Mouse (Mus musculus) heart, postnatal 25 days (tissue): ENCODE data around the gene Gm13287. TPM values are rescaled to one million over a fixed set of nuclear protein-coding genes. Genes with fewer than 3 reads are reported as not detected.

ENCODE experiments used
- total RNA-seq, 2 experiments: library from RNA; stranded (reverse); gene quantifications; 2 replicates each; pipeline ENCODE4 v1.2.3; 2021

The Gm13287 gene
- total RNA-seq, 2 experiments from 2014 or later = not detected

Other genes with a start within 250 kb of the Gm13287 start
- gene Ifna15, start 245.0 kb upstream of the Gm13287 start, total RNA-seq = not detected
- not detected for gene Ifna14, start 231.5 kb upstream of the Gm13287 start, total RNA-seq
- not detected for gene Ifna9, start 210.9 kb upstream of the Gm13287 start, total RNA-seq
- not detected for gene Ifna12, start 199.9 kb upstream of the Gm13287 start, total RNA-seq
- gene C87499, start 168.8 kb upstream of the Gm13287 start, total RNA-seq = not detected
- gene Ifna13, start 158.8 kb upstream of the Gm13287 start, total RNA-seq = not detected
- gene Ifna16, start 126.3 kb upstream of the Gm13287 start, total RNA-seq = not detected
- gene Ifna2, start 119.3 kb upstream of the Gm13287 start, total RNA-seq = not detected
- gene Ifnab, start 111.9 kb upstream of the Gm13287 start, total RNA-seq = not detected
- gene Gm26566, start 81.4 kb upstream of the Gm13287 start, total RNA-seq = under 1 TPM; 0.50 to 0.57 TPM
- 10 to 100 TPM; 67.0 to 74.9 TPM for gene Klhl9, start 80.8 kb upstream of the Gm13287 start, total RNA-seq
- gene Gm13271, start 48.4 kb upstream of the Gm13287 start, total RNA-seq = not detected
- not detected for gene Gm13283, start 43.1 kb upstream of the Gm13287 start, total RNA-seq
- gene Gm13290, start 29.4 kb upstream of the Gm13287 start, total RNA-seq = not detected
- not detected for gene Gm13289, start 26.3 kb upstream of the Gm13287 start, total RNA-seq
- not detected for gene Gm13272, start 23.4 kb upstream of the Gm13287 start, total RNA-seq
- under 1 TPM in 1 of 2 experiments, not detected in 1; 0.18 TPM for gene Ifnz, start 21.1 kb upstream of the Gm13287 start, total RNA-seq
- not detected for gene Gm13276, start 17.5 kb upstream of the Gm13287 start, total RNA-seq
- not detected for gene Gm13277, start 14.6 kb upstream of the Gm13287 start, total RNA-seq
- not detected for gene Gm13278, start 11.7 kb upstream of the Gm13287 start, total RNA-seq
- gene Gm13275, start 8.8 kb upstream of the Gm13287 start, total RNA-seq = not detected
- gene Gm13279, start 5.9 kb upstream of the Gm13287 start, total RNA-seq = not detected
- gene Gm13285, start 3.6 kb upstream of the Gm13287 start, total RNA-seq = under 1 TPM in 1 of 2 experiments, not detected in 1; 0.22 TPM
- not detected for gene Gm13288, start 2.3 kb downstream of the Gm13287 start, total RNA-seq
- gene Ifna7, start 13.0 kb downstream of the Gm13287 start, total RNA-seq = not detected
- gene Ifna11, start 16.7 kb downstream of the Gm13287 start, total RNA-seq = not detected
- not detected for gene Ifna6, start 24.2 kb downstream of the Gm13287 start, total RNA-seq
- gene Ifna5, start 32.3 kb downstream of the Gm13287 start, total RNA-seq = not detected
- not detected for gene Ifna4, start 38.6 kb downstream of the Gm13287 start, total RNA-seq
- not detected for gene Ifna1, start 46.8 kb downstream of the Gm13287 start, total RNA-seq
- gene Ifne, start 76.9 kb downstream of the Gm13287 start, total RNA-seq = not detected